Mouse (Mus musculus): ENCODE measurements around the gene Atg101.

The Atg101 gene

DNA sequence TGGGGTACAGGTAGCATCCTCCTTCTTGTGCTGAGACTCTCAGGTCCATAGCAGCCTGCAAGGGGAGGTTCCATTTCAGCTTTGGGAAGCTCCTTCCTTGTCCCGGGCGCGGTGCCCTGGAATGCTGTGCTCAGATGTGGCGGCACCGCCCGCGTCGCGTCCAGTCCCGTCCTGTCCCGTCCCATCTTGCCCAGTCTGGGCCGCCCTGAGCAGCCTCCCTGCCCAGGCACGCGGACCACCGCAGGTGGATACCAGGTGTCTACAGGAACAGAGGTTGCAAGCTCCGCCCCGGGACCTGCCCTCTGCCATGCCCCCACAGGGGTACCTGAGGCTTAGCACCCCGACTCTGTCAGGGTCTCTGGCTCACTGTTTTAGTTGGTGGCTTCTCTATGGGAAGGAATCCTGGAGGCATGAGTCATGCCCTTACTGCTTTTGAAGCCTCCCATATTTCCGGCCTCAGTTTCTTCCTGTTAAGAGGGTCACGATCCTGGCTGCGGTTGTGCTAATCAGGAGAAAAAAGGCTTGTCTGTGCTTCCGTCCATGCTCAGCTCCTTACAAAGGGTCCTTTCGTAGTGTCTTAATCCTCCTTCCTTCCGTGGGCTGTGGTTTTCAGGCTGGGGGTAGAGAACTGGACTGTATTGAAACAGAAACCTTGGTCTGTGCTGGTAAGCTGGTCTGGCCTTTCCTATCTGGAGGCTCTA is 52.6 kb downstream of the Atg101 start:
- DNase-seq (ENCODE audit: low spot score in 2 of 2), result no peak

DNA sequence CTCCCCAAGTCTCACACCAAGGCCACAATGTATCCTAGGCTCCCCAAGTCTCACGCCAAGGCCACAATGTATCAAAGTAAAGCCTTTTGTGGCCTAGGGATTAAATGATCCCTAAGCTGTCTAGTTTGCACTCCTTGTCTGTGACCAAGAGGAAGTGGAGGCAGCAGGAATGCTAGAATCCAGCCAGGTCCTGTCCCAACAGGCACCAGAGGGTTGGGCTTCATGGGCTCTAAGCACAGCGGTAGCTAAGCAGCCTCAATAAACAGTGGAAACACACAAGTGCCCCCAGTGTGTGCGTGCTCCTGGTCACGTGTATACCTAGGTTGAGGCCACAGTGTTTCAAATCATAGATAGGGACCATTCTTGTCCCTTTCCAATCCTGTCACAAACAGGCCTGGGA is 54.3 kb downstream of the Atg101 start:
- DNase-seq (ENCODE audit: low spot score in 2 of 2), result no peak

DNA sequence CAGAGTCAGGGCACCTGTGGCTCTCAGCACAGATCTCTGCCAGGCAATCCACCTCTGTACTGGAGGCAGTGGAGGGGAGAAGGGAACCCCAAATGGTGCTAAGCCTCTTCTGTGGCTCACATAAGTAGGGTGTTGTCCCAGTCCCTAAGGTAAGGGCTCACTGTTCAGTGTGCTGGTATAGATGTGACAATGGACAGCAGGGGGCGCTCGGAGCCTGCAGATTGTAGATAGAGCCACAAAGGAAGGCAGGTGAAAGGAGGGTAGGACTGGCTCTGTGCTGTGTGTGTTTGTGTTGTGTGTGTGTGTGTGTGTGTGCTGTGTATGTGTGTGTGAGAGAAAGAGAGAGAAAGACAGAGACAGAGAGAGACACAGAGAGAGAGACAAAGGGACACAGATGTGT is 55.5 kb downstream of the Atg101 start:
- peak; percentile 78 to 82 for DNase-seq (ENCODE audit: low spot score in 2 of 2)
